Mouse (Mus musculus) effector memory CD4-positive, alpha-beta T cell, adult 5 months (primary cell): Measurements from ENCODE around the gene Calr3. TPM values are rescaled to one million over a fixed set of nuclear protein-coding genes. Genes with fewer than 3 reads are reported as not detected.

Experiments
- polyA plus RNA-seq: library from polyadenylated mRNA; unstranded; fragments of 100-300 nt; shearing (Covaris generic); gene quantifications from one replicate; pipeline ENCODE4 v1.2.1, GENCODE M21; 2017

Calr3 gene
- 0.97 TPM for polyA plus RNA-seq

DNA sequence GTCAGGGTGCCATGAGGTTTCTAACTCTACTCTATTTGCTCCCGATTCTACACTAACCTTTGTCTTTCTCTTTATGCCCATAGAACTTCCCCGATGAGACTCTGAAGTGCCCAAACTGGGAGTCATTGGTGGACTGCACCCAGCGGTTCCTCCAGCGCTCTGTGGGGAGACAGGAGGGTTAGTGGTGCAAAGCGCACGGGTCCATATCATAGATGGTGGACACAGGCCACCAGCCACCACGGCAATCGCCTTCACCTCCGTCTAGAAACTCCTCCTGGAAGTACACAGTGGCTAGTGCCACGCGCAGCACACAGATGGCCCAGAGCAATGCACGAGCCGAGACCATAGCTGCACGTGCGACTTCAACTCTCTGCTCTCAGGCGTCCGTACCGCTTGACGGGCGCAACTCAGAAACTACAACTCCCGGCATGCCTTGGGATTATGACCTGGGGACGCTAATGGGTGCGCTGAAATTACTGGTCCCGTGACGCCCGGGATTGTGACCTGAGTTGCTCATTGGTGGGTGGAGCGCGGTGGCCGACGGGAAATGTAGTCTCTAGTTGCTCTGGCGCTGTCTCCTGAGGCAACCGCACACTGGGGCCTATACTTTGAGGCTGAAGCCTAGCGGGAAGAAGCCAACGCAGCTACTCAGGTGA, at the start of gene Calr3, which contains the start of gene 1700030K09Rik:
Gene Calr3, minus strand, starts transcription at position 533 of the 656 bp plus-strand sequence.
Gene 1700030K09Rik, plus strand, starts transcription at position 543 of the 656 bp plus-strand sequence.

DNA sequence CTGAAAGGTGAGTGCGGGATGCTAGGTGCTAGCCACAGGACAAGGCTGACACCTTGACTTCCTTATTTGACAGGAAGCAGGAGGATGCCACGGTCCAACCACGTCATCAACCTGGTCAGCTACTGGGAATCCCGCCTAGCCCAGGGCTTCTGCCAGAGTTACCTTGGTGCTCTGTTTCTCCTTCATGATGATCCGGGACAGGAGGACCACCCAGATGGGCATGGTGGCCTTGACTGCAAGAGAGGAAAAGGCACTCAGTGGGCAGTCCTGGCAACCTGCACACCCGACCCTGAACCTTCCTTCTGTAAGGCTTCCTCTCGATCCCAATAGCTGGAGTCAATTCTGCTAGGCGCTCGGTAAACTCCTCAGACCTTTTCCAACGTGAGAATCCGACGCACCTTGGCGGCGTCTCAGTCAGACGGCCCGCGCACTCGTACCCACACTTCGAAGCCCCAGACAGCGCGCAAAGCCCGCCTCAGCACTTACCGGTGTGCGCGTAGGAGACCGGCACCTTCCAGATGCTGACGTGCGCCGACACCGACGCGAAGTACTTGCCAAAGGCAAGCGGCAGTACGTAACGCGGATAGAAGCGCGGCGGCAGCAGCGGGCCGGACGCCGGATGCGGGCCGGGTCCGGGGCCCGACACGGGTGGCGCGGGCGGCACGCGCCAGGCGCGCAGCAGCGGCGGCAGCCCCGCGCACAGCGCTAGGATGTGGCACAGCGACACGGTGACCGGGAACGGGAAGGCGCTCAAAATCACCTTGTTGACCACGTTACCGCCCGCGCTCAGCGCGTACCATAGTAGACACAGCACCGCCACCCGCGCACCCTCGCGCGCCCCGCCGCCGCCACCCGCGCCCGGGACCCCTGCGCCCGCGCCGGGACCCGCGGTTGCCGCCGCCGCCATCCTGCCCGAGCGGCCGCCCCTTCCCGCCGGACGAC, 48.3 kb upstream of the Calr3 start, which contains the start of gene Slc35e1:
Gene Slc35e1, minus strand, starts transcription at position 935 of the 942 bp plus-strand sequence.

DNA sequence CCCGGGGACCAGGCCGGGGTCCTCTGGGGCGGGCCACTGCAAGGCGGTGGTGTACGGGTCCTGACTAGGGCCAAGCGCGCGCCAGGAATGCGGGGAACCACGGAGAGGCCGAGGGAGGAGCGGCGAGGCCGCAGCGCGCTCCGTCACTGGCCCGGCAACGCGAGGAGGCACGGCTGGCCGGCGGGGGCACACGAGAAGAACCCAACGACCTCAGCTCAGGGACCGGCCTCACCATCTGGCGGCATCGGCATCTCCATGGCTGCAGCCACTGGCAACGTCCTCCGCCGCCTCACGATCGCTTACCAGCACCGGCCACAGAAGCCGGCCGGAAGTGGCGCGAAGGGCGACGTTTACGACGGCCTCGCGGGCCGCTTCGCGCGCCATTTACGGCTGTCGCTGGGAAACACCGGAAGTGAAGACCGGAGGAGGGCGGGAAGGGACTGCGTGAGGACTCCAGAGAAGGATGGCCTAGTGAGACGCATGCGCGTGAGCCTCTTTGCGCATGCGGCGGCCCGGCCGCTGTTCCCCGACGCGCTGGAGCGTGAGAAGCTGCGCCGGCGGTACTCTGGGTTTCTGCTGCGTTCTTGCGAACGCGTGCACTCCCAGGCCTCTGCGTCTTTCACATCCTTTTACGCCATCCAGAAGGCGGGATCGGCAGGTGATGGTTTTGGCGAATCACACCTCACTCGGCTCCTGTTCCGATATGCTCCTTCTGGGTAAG, 31.3 kb upstream of the Calr3 start, which contains the start of gene Cherp:
Gene Cherp, minus strand, starts transcription at position 401 of the 721 bp plus-strand sequence.

DNA sequence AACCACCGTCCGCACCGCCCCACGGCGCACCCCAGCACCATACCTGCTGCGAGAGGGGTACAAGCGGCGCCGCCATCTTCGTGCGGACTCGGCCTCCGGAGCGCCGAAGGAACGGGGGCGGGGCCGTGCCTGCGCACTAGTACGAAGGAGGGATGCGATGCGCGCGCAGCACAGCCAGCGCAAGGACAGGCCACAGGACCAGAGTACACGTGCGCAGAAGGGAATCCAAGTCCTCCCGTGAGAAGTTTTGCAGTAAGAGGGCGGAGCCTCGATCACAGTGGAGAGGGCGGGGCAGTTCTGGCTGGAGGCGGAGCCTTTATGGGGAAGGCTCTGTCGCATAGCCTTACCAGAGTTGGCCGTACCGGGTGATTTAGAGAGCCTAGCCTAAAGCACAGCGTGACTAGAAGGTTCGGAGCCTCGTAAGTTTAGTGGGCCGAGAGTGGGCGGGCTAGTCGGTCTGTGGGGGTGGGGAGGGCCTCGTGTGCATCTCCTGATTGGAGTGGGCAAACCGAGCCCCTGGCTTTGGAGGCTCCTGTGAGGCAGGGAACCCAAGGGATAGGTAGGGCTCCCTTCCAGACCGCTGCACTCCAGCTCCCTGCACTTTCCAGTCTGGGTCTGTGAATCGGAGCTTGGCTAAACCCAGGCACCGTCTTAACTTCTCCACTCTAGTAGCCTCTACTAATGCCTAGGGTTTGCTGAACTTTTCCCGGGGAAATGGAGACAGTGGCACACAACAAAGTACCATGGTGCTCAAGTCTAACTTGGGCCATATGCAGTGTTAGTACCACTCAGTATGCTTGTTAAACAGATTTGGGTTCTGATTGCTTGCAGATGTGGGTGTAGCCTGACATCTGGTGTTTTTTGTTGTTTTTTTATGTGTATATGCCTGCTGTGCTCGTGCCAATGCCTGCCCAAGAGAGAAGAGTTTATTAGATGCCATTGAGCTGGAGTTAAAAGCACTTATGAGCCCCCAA, 22.0 kb downstream of the Calr3 start, which contains the start of gene Eps15l1:
Gene Eps15l1, minus strand, starts transcription at position 99 of the 974 bp plus-strand sequence.

Other genes starting within 250 kb of the Calr3 start
- gene Cib3, start 231.0 kb downstream of the Calr3 start, polyA plus RNA-seq: 0.31 TPM
- gene Gm11034, start 230.2 kb downstream of the Calr3 start, polyA plus RNA-seq: not detected
- gene Fam32a, start 224.1 kb downstream of the Calr3 start, polyA plus RNA-seq: 76.8 TPM
- 131 TPM for gene Ap1m1, start 203.9 kb downstream of the Calr3 start, polyA plus RNA-seq
- gene Gm10282, start 138.6 kb downstream of the Calr3 start, polyA plus RNA-seq: 2.4 TPM
- 1,004 TPM for gene Klf2, start 124.8 kb downstream of the Calr3 start, polyA plus RNA-seq
- gene Eps15l1, start 22.4 kb downstream of the Calr3 start, polyA plus RNA-seq: 40.9 TPM
- gene 1700030K09Rik, start within 50 bp of the Calr3 start, polyA plus RNA-seq: 4.4 TPM
- 86.9 TPM for gene Cherp, start 31.4 kb upstream of the Calr3 start, polyA plus RNA-seq
- 156 TPM for gene Slc35e1, start 48.7 kb upstream of the Calr3 start, polyA plus RNA-seq
- 21.1 TPM for gene Med26, start 104.4 kb upstream of the Calr3 start, polyA plus RNA-seq
- gene Smim7, start 127.2 kb upstream of the Calr3 start, polyA plus RNA-seq: 71.3 TPM
- 1.8 TPM for gene Tmem38a, start 128.2 kb upstream of the Calr3 start, polyA plus RNA-seq
- 0.12 TPM for gene Nwd1, start 202.8 kb upstream of the Calr3 start, polyA plus RNA-seq